Mouse (Mus musculus): ENCODE measurements around the gene Cep19. TPM values are rescaled to one million over a fixed set of nuclear protein-coding genes. Genes with fewer than 3 reads are reported as not detected.
"Not testable (repeated sequence)": the region's sequence is repeated elsewhere in the genome, so short reads cannot be mapped to it uniquely, and the experiment has no call there.

The Cep19 gene
- polyA plus RNA-seq, 1 experiment from 2014 or later = 39.5 TPM

GRCm38 (mm10) chr16:32077648-32078407 is 21.8 kb upstream of the Cep19 start:
- no peaks in the 10 kb centered on the region for H3K27me3 ChIP-seq
- ATAC-seq = no peak
- POLR2A ChIA-PET = interaction anchor here (0.6 to 0.7 kb wide), 2 partner anchors 9 to 870 kb away, joined by 3 to 5 read pairs; no protein-coding TSS in a partner anchor
- no peak for DNase-seq (ENCODE audit: low read depth, low spot score)
- CTCF ChIA-PET = interaction anchor here (0.7 to 1.0 kb wide), 2 partner anchors 9 to 37 kb away, joined by 3 read pairs; no protein-coding TSS in a partner anchor
- TF ChIP-seq CTCF (IDR thresholded peaks at IDR 0.05) = no peak
- in situ Hi-C loops (cut with MboI; ENCODE audit: low pct_unique_long_range_greater_than_20kb) = no loop called here

- ChIA-PET CTCF (interaction anchor here (0.7 to 1.0 kb wide), 2 partner anchors 10 to 37 kb away, joined by 3 read pairs; no protein-coding TSS in a partner anchor), POLR2A (interaction anchor here (0.6 to 0.7 kb wide), 2 partner anchors 9 to 870 kb away, joined by 3 to 5 read pairs; no protein-coding TSS in a partner anchor)
- ATAC-seq (no peak), DNase-seq (ENCODE audit: low read depth, low spot score) (no peak)
- in situ Hi-C loops (cut with MboI; ENCODE audit: low pct_unique_long_range_greater_than_20kb) = no loop called here
- no peak for TF ChIP-seq CTCF (IDR thresholded peaks at IDR 0.05)
- H3K27me3 ChIP-seq = no peaks in the 10 kb centered on the region
Measured at GRCm38 (mm10) chr16:32078408-32078990, 21.1 kb upstream of the Cep19 start.

- H3K27me3 ChIP-seq = no peaks in the 10 kb centered on the region
- DNase-seq (ENCODE audit: low read depth, low spot score) (no peak), ATAC-seq (peak; percentile 93)
- in situ Hi-C loops (cut with MboI; ENCODE audit: low pct_unique_long_range_greater_than_20kb) = no loop called here
- TF ChIP-seq CTCF (IDR thresholded peaks at IDR 0.05) = no peak
- ChIA-PET CTCF (interaction anchor here (1.0 kb wide), 1 partner anchor 38 kb away, joined by 3 read pairs; no protein-coding TSS in a partner anchor), POLR2A (no interaction called here)
Measured at GRCm38 (mm10) chr16:32078991-32079511, 20.5 kb upstream of the Cep19 start, which contains the start of gene Pak2. Gene Pak2, minus strand, starts transcription at chr16:32079342.

GRCm38 (mm10) chr16:32087629-32088443 is 11.8 kb upstream of the Cep19 start:
- TF ChIP-seq CTCF (IDR thresholded peaks at IDR 0.05) = no peak
- no peak for ATAC-seq
- no peak for DNase-seq (ENCODE audit: low read depth, low spot score)
- H3K27me3 ChIP-seq = no peaks in the 10 kb centered on the region
- ChIA-PET CTCF (no interaction called here), POLR2A (no interaction called here)
- in situ Hi-C loops (cut with MboI; ENCODE audit: low pct_unique_long_range_greater_than_20kb) = no loop called here

GRCm38 (mm10) chr16:32091466-32091865 is 8.1 kb upstream of the Cep19 start:
- no peak for DNase-seq (ENCODE audit: low read depth, low spot score)
- CTCF ChIA-PET = no interaction called here
- ATAC-seq = no peak
- in situ Hi-C loops (cut with MboI; ENCODE audit: low pct_unique_long_range_greater_than_20kb) = no loop called here
- POLR2A ChIA-PET = no interaction called here
- no peaks in the 10 kb centered on the region for H3K27me3 ChIP-seq
- no peak for TF ChIP-seq CTCF (IDR thresholded peaks at IDR 0.05)

- CTCF ChIA-PET; POLR2A ChIA-PET; ATAC-seq; DNase-seq (ENCODE audit: low read depth, low spot score); in situ Hi-C loops (cut with MboI; ENCODE audit: low pct_unique_long_range_greater_than_20kb); H3K27me3 ChIP-seq: not testable (repeated sequence)
Measured at GRCm38 (mm10) chr16:32097757-32098156, 1.8 kb upstream of the Cep19 start.

GRCm38 (mm10) chr16:32098897-32099637 is 533 bp upstream of the Cep19 start:
- POLR2A ChIA-PET = interaction anchor here (0.6 to 1.0 kb wide), 2 partner anchors 64 to 509 kb away, joined by 3 to 4 read pairs; no protein-coding TSS in a partner anchor
- CTCF ChIA-PET = no interaction called here
- TF ChIP-seq CTCF (IDR thresholded peaks at IDR 0.05) = no peak
- no peaks in the 10 kb centered on the region for H3K27me3 ChIP-seq
- ATAC-seq (peak; percentile 67), DNase-seq (ENCODE audit: low read depth, low spot score) (no peak)
- in situ Hi-C loops (cut with MboI; ENCODE audit: low pct_unique_long_range_greater_than_20kb) = no loop called here

DNA sequence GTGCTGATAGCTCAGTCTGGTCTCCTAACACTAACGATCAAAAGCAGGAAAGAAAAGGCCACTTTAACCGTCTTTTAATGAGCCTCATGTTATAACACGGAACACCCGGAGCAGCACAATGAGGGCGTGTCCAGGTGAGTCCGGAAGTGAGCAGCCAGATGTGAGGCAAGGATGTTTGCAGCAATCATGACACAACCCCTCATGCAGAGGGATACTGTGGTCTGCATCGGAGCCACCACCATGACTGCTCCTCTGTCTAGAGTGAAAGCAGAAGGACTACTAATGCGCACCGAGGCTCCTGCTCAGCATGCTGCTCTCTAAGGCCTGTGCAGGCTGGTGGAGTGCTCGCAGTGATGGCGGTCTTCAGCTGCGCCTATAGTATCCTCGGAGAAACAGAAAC is 2.7 kb downstream of the Cep19 start:
- no peak for ATAC-seq
- ChIA-PET CTCF (interaction anchor here (1.4 kb wide), 1 partner anchor 11 kb away, joined by 3 read pairs; no protein-coding TSS in a partner anchor), POLR2A (no interaction called here)
- no peak for DNase-seq (ENCODE audit: low read depth, low spot score)
- TF ChIP-seq CTCF (IDR thresholded peaks at IDR 0.05) = no peak
- in situ Hi-C loops (cut with MboI; ENCODE audit: low pct_unique_long_range_greater_than_20kb) = loop anchor here (25.0 kb wide), 1 partner anchor 360 kb away; no protein-coding TSS in a partner anchor
- H3K27me3 ChIP-seq = no peaks in the 10 kb centered on the region

DNA sequence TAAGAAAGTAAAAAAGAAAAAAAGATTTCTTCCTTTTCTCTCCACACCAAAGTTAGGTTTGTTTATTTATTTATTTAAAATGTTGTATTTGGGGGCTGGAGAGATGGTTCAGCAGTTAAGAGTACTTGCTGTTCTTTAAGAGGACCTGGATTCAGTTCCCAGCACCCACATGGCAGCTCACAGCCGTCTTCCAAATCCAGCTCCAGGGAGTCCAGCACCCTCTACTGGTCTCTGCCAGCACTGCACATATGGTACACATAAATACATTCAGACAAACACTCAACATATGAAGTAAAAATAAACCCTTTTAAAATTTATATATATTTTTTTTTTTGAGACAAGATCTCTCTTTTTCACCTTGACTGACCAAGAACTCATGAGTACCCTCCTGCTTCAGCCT is 6.1 kb downstream of the Cep19 start:
- ChIA-PET POLR2A (interaction anchor here (0.6 kb wide), 1 partner anchor 544 kb away, joined by 3 read pairs; no protein-coding TSS in a partner anchor), CTCF (no interaction called here)
- no peak for ATAC-seq
- peak; percentile 56 for TF ChIP-seq CTCF (IDR thresholded peaks at IDR 0.05)
- DNase-seq (ENCODE audit: low read depth, low spot score) = no peak
- in situ Hi-C loops (cut with MboI; ENCODE audit: low pct_unique_long_range_greater_than_20kb) = loop anchor here (25.0 kb wide), 1 partner anchor 357 kb away; no protein-coding TSS in a partner anchor
- no peaks in the 10 kb centered on the region for H3K27me3 ChIP-seq
